Mouse (Mus musculus) layer of hippocampus, postnatal 25 days (tissue): ENCODE measurements around the gene Il13. TPM values are rescaled to one million over a fixed set of nuclear protein-coding genes. Genes with fewer than 3 reads are reported as not detected.

Source experiments
- DNase-seq, 2 experiments: peaks; one replicate each; pipeline ENCODE4 v3.0.0; 2022; ENCODE audit warnings: mixed read lengths in 2 of 2, low spot score in 1 of 2; ENCODE audit errors: extremely low spot score in 1 of 2
- total RNA-seq, 2 experiments: library from RNA; stranded (reverse); gene quantifications; 2 replicates each; pipeline ENCODE4 v1.2.3; 2021

Il13 gene
- total RNA-seq, 2 experiments from 2014 or later, result not detected

- peak; percentile 37 to 74 for DNase-seq
These were observed 44.1 kb downstream of the Il13 start for GRCm38 (mm10) chr11:53590368-53590768.

GRCm38 (mm10) chr11:53588279-53588678 is 46.2 kb downstream of the Il13 start:
- DNase-seq, result no peak

GRCm38 (mm10) chr11:53585510-53585909 is 49.0 kb downstream of the Il13 start:
- no peak for DNase-seq

- DNase-seq, result no peak
These were observed 49.7 kb downstream of the Il13 start for GRCm38 (mm10) chr11:53584849-53585248.

GRCm38 (mm10) chr11:53583151-53583550 is 51.4 kb downstream of the Il13 start:
- DNase-seq, result no peak

Other genes starting within 250 kb of the Il13 start
- gene Leap2, start 211.5 kb downstream of the Il13 start, total RNA-seq, result not detected
- 100 to 1,000 TPM; 444 to 504 TPM for gene Uqcrq, start 203.9 kb downstream of the Il13 start, total RNA-seq
- gene Gdf9, start 203.7 kb downstream of the Il13 start, total RNA-seq, result 1 to 10 TPM in 1 of 2 experiments, under 1 TPM in 1; 0.64 to 1.1 TPM
- under 1 TPM; 0.12 to 0.26 TPM for gene Gm10447, start 177.6 kb downstream of the Il13 start, total RNA-seq
- gene Shroom1, start 177.5 kb downstream of the Il13 start, total RNA-seq, result 1 to 10 TPM; 3.8 to 4.1 TPM
- not detected for gene Gm9837, start 164.2 kb downstream of the Il13 start, total RNA-seq
- 1 to 10 TPM; 1.8 to 2.5 TPM for gene Gm9945, start 154.5 kb downstream of the Il13 start, total RNA-seq
- 100 to 1,000 TPM; 125 to 132 TPM for gene Sowaha, start 154.4 kb downstream of the Il13 start, total RNA-seq
- gene Sept8, start 115.4 kb downstream of the Il13 start, total RNA-seq, result 100 to 1,000 TPM; 252 to 260 TPM
- gene Kif3a, start 67.3 kb downstream of the Il13 start, total RNA-seq, result 100 to 1,000 TPM; 120 to 131 TPM
- not detected for gene Il4, start 16.0 kb downstream of the Il13 start, total RNA-seq
- gene Rad50, start 72.6 kb upstream of the Il13 start, total RNA-seq, result 10 to 100 TPM; 10.7 to 13.0 TPM
- gene Il5, start 86.1 kb upstream of the Il13 start, total RNA-seq, result not detected
- gene Irf1, start 135.3 kb upstream of the Il13 start, total RNA-seq, result 1 to 10 TPM; 7.6 to 7.7 TPM
- 1 to 10 TPM; 1.0 to 1.8 TPM for gene Gm17334, start 138.5 kb upstream of the Il13 start, total RNA-seq
- 1 to 10 TPM; 4.3 to 9.1 TPM for gene Gm12216, start 224.6 kb upstream of the Il13 start, total RNA-seq